Mouse (Mus musculus): ENCODE measurements at regions not wholly inside any gene's neighbourhood (a gene's known extent, or its start where the extent isn't known, plus 50 kb on each side); places are given as distances from the start of the nearest gene placed in this dataset.
"Not testable (repeated sequence)": the region's sequence is repeated elsewhere in the genome, so short reads cannot be mapped to it uniquely, and the experiment has no call there.

- Histone ChIP-seq H3K27me3 (replicated peaks; ENCODE audit: control insufficient read depth, insufficient read depth, low read length) (no peaks in the 10 kb centered on the region), H3K36me3 (ENCODE audit: control insufficient read depth, insufficient read depth, low read length) (no peaks in the 10 kb centered on the region), H3K4me3 (ENCODE audit: insufficient read depth, low read depth, low read length) (no peak overlapping the region), H3K27ac (ENCODE audit: insufficient read depth, low read depth, low read length) (no peak overlapping the region), H3K4me1 (ENCODE audit: control insufficient read depth, insufficient read depth, low read length) (no peaks in the 10 kb centered on the region)
- 35% methylated on average over 2 of the region's 2 CpGs for WGBS
- TF ChIP-seq POLR2A (IDR thresholded peaks at IDR 0.05; ENCODE audit: low read depth, low read length) (no peak), CTCF (conservative IDR thresholded peaks at IDR 0.05; ENCODE audit: insufficient read depth, insufficient read length, low read depth, low read length) (no peak)
- DNase-seq, result no peak
Observed at GRCm38 (mm10) chr2:85280580-85280979, 58.5 kb downstream of the Olfr987 start.

GRCm38 (mm10) chr2:85278128-85278527 lies 61.0 kb downstream of the Olfr987 start:
- H3K27me3 ChIP-seq (replicated peaks; ENCODE audit: control insufficient read depth, insufficient read depth, low read length), result no peaks in the 10 kb centered on the region
- H3K27ac ChIP-seq (ENCODE audit: insufficient read depth, low read depth, low read length), result no peak overlapping the region
- H3K4me3 ChIP-seq (ENCODE audit: insufficient read depth, low read depth, low read length), result no peak overlapping the region
- WGBS, result 80% methylated on average over 3 of the region's 3 CpGs
- no peaks in the 10 kb centered on the region for H3K36me3 ChIP-seq (ENCODE audit: control insufficient read depth, insufficient read depth, low read length)
- no peak for DNase-seq
- H3K4me1 ChIP-seq (ENCODE audit: control insufficient read depth, insufficient read depth, low read length), result no peaks in the 10 kb centered on the region
- TF ChIP-seq CTCF (conservative IDR thresholded peaks at IDR 0.05; ENCODE audit: insufficient read depth, insufficient read length, low read depth, low read length) (no peak), POLR2A (IDR thresholded peaks at IDR 0.05; ENCODE audit: low read depth, low read length) (no peak)

- Histone ChIP-seq H3K27me3 (replicated peaks; ENCODE audit: control insufficient read depth, insufficient read depth, low read length) (no peaks in the 10 kb centered on the region), H3K4me1 (ENCODE audit: control insufficient read depth, insufficient read depth, low read length) (no peaks in the 10 kb centered on the region), H3K27ac (ENCODE audit: insufficient read depth, low read depth, low read length) (no peak overlapping the region), H3K36me3 (ENCODE audit: control insufficient read depth, insufficient read depth, low read length) (no peaks in the 10 kb centered on the region), H3K4me3 (ENCODE audit: insufficient read depth, low read depth, low read length) (no peak overlapping the region)
- TF ChIP-seq POLR2A (IDR thresholded peaks at IDR 0.05; ENCODE audit: low read depth, low read length) (no peak), CTCF (conservative IDR thresholded peaks at IDR 0.05; ENCODE audit: insufficient read depth, insufficient read length, low read depth, low read length) (no peak)
- WGBS, result 98% methylated on average over 1 of the region's 1 CpGs
- no peak for DNase-seq
Observed at GRCm38 (mm10) chr2:85277433-85277832, 61.7 kb downstream of the Olfr987 start.

- not testable (repeated sequence) for H3K4me1 ChIP-seq (ENCODE audit: control insufficient read depth, insufficient read depth, low read length); DNase-seq
Observed at GRCm38 (mm10) chr2:85266813-85267212, 69.8 kb upstream of the Lrrc55 start.

GRCm38 (mm10) chr2:85265667-85266066 lies 68.7 kb upstream of the Lrrc55 start:
- TF ChIP-seq CTCF (conservative IDR thresholded peaks at IDR 0.05; ENCODE audit: insufficient read depth, insufficient read length, low read depth, low read length), result no peak
- no peak for TF ChIP-seq POLR2A (IDR thresholded peaks at IDR 0.05; ENCODE audit: low read depth, low read length)
- Histone ChIP-seq H3K36me3 (ENCODE audit: control insufficient read depth, insufficient read depth, low read length) (no peaks in the 10 kb centered on the region), H3K4me1 (ENCODE audit: control insufficient read depth, insufficient read depth, low read length) (no peaks in the 10 kb centered on the region), H3K27ac (ENCODE audit: insufficient read depth, low read depth, low read length) (no peak overlapping the region), H3K4me3 (ENCODE audit: insufficient read depth, low read depth, low read length) (no peak overlapping the region), H3K27me3 (replicated peaks; ENCODE audit: control insufficient read depth, insufficient read depth, low read length) (no peaks in the 10 kb centered on the region)
- no peak for DNase-seq

More at GRCm38 (mm10) chr2:85266813-85267212, 69.8 kb upstream of the Lrrc55 start:
- H3K27ac ChIP-seq (ENCODE audit: insufficient read depth, low read depth, low read length); H3K4me3 ChIP-seq (ENCODE audit: insufficient read depth, low read depth, low read length); H3K36me3 ChIP-seq (ENCODE audit: control insufficient read depth, insufficient read depth, low read length); H3K27me3 ChIP-seq (replicated peaks; ENCODE audit: control insufficient read depth, insufficient read depth, low read length): not testable (repeated sequence)
- 85% methylated on average over 14 of the region's 14 CpGs for WGBS

- Histone ChIP-seq H3K4me3 (ENCODE audit: insufficient read depth, low read depth, low read length) (no peak overlapping the region), H3K4me1 (ENCODE audit: control insufficient read depth, insufficient read depth, low read length) (no peaks in the 10 kb centered on the region), H3K36me3 (ENCODE audit: control insufficient read depth, insufficient read depth, low read length) (no peaks in the 10 kb centered on the region), H3K27ac (ENCODE audit: insufficient read depth, low read depth, low read length) (no peak overlapping the region), H3K27me3 (replicated peaks; ENCODE audit: control insufficient read depth, insufficient read depth, low read length) (no peaks in the 10 kb centered on the region)
- TF ChIP-seq CTCF (conservative IDR thresholded peaks at IDR 0.05; ENCODE audit: insufficient read depth, insufficient read length, low read depth, low read length) (no peak), POLR2A (IDR thresholded peaks at IDR 0.05; ENCODE audit: low read depth, low read length) (no peak)
- no peak for DNase-seq
- WGBS, result 40% methylated on average over 2 of the region's 2 CpGs
Observed at GRCm38 (mm10) chr2:85265037-85265524, 68.1 kb upstream of the Lrrc55 start.

GRCm38 (mm10) chr2:85257356-85257755 lies 60.4 kb upstream of the Lrrc55 start:
- Histone ChIP-seq H3K27me3 (replicated peaks; ENCODE audit: control insufficient read depth, insufficient read depth, low read length) (no peaks in the 10 kb centered on the region), H3K4me1 (ENCODE audit: control insufficient read depth, insufficient read depth, low read length) (no peaks in the 10 kb centered on the region), H3K27ac (ENCODE audit: insufficient read depth, low read depth, low read length) (no peak overlapping the region), H3K4me3 (ENCODE audit: insufficient read depth, low read depth, low read length) (no peak overlapping the region), H3K36me3 (ENCODE audit: control insufficient read depth, insufficient read depth, low read length) (no peaks in the 10 kb centered on the region)
- TF ChIP-seq POLR2A (IDR thresholded peaks at IDR 0.05; ENCODE audit: low read depth, low read length), result no peak
- no peak for TF ChIP-seq CTCF (conservative IDR thresholded peaks at IDR 0.05; ENCODE audit: insufficient read depth, insufficient read length, low read depth, low read length)
- DNase-seq, result no peak
- WGBS, result 82% methylated on average over 3 of the region's 3 CpGs

GRCm38 (mm10) chr2:85255610-85256009 lies 58.6 kb upstream of the Lrrc55 start:
- H3K4me1 ChIP-seq (ENCODE audit: control insufficient read depth, insufficient read depth, low read length), result no peaks in the 10 kb centered on the region
- TF ChIP-seq POLR2A (IDR thresholded peaks at IDR 0.05; ENCODE audit: low read depth, low read length) (no peak), CTCF (conservative IDR thresholded peaks at IDR 0.05; ENCODE audit: insufficient read depth, insufficient read length, low read depth, low read length) (no peak)
- DNase-seq, result no peak
- H3K27me3 ChIP-seq (replicated peaks; ENCODE audit: control insufficient read depth, insufficient read depth, low read length), result no peaks in the 10 kb centered on the region
- H3K27ac ChIP-seq (ENCODE audit: insufficient read depth, low read depth, low read length), result no peak overlapping the region
- H3K4me3 ChIP-seq (ENCODE audit: insufficient read depth, low read depth, low read length), result no peak overlapping the region
- 66% methylated on average over 2 of the region's 2 CpGs for whole genome bisulfite sequencing
- no peaks in the 10 kb centered on the region for H3K36me3 ChIP-seq (ENCODE audit: control insufficient read depth, insufficient read depth, low read length)

Data from kidney, adult 2 months (tissue).